Mouse (Mus musculus) neural tube, embryonic 11.5 days (tissue): ENCODE measurements around the gene Ppp1cc. TPM values are rescaled to one million over a fixed set of nuclear protein-coding genes. Genes with fewer than 3 reads are reported as not detected.

Experiments
- ATAC-seq: fragments of 200-750 bp; cut with Nextera tagmentation; 2 replicates; pipeline ENCODE4 v1.8.0; 2017; ENCODE audit warnings: moderate number of reproducible peaks, mild to moderate bottlenecking, moderate TSS enrichment, moderate library complexity; ENCODE audit not compliant: insufficient read depth, low FRiP score, low TSS enrichment
- DNase-seq: peaks from one replicate; pipeline ENCODE4 v3.0.0-alpha.2; 2015; ENCODE audit warnings: low spot score
- H3K27ac ChIP-seq: fragments of 300-500 bp; sonication (generic); 2 replicates; pipeline ENCODE4 v1.5.1; 2014; ENCODE audit warnings: low read depth, mild to moderate bottlenecking, low read length
- H3K27me3 ChIP-seq: fragments of 300-500 bp; sonication (generic); 2 replicates; pipeline ENCODE4 v1.6.1; 2014; ENCODE audit warnings: mild to moderate bottlenecking, low read length, mixed read lengths; ENCODE audit not compliant: control insufficient read depth, insufficient read depth
- H3K36me3 ChIP-seq: fragments of 300-500 bp; sonication (generic); 2 replicates; pipeline ENCODE4 v1.6.1; 2014; ENCODE audit warnings: mild to moderate bottlenecking, low read length, moderate library complexity, mixed read lengths; ENCODE audit not compliant: control insufficient read depth, insufficient read depth
- H3K4me1 ChIP-seq: fragments of 300-500 bp; sonication (generic); 2 replicates; pipeline ENCODE4 v1.6.1; 2014; ENCODE audit warnings: low read length, mixed read lengths; ENCODE audit not compliant: control insufficient read depth, insufficient read depth
- H3K4me2 ChIP-seq: fragments of 300-500 bp; sonication (generic); 2 replicates; pipeline ENCODE4 v1.6.1; 2014; ENCODE audit warnings: low read depth, mild to moderate bottlenecking, moderate library complexity
- H3K4me3 ChIP-seq: fragments of 300-500 bp; sonication (generic); 2 replicates; pipeline ENCODE4 v1.5.1; 2014; ENCODE audit warnings: low read depth, low read length
- H3K9ac ChIP-seq: fragments of 300-500 bp; sonication (generic); 2 replicates; pipeline ENCODE4 v1.6.1; 2014; ENCODE audit warnings: mild to moderate bottlenecking, low read length
- H3K9me3 ChIP-seq: fragments of 300-500 bp; sonication (generic); 2 replicates; pipeline ENCODE4 v1.6.1; 2016; ENCODE audit warnings: low read length; ENCODE audit not compliant: control insufficient read depth
- WGBS: fragments of 180-500 bp; shearing (Covaris S2); extraction: QIAGEN DNeasy Blood & Tissue Kit; methylation state at CpG from one replicate; pipeline ENCODE4 v1.1.7; 2014; 5-methylcytosine and 5-hydroxymethylcytosine counted together
- polyA plus RNA-seq: library from polyadenylated mRNA; unstranded; fragments of >200 nt; fragmentation: Nextera tagmentation; extraction: Ambion mirVana; gene quantifications from 2 replicates; pipeline ENCODE4 v1.2.1, GENCODE M21; 2014

Ppp1cc gene
- polyA plus RNA-seq, 1 experiment from 2014 or later, result 325 TPM

DNA sequence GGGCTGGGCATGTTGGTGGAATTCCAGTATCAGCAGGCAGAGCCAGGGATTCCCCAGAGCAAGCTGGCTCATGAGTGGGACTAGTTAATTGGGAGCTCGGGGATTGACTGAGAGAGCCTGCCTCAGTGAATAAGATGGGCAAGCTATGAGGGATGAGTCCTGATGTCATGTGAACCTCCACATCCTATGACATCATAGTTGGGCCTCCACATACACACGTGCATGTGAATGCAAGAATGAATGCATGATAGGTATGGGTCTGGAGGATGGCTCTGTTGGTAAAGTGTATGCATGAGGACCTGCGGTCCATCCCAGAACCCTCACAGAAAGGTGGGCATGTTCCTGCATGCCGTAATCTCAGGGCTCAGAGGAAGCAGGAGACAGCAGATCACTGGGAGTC is 63.0 kb downstream of the Ppp1cc start:
- ATAC-seq (no peak), DNase-seq (no peak)
- 92% methylated on average over 4 of the region's 4 CpGs for WGBS

GRCm38 (mm10) chr5:122224291-122224690 is 66.2 kb downstream of the Ppp1cc start:
- H3K36me3 ChIP-seq, result no peaks in the 10 kb centered on the region
- H3K4me2 ChIP-seq, result no peak overlapping the region
- WGBS, result 96% methylated on average over 2 of the region's 2 CpGs
- H3K4me3 ChIP-seq, result no peak overlapping the region
- no peaks in the 10 kb centered on the region for H3K4me1 ChIP-seq
- no peak overlapping the region for H3K9ac ChIP-seq
- no peak overlapping the region for H3K27ac ChIP-seq
- H3K9me3 ChIP-seq, result no peaks in the 10 kb centered on the region
- ATAC-seq, result no peak
- DNase-seq, result no peak
- H3K27me3 ChIP-seq, result no peaks in the 10 kb centered on the region

More for the DNA sequence above, 63.0 kb downstream of the Ppp1cc start:
- no peak overlapping the region for H3K27ac ChIP-seq
- H3K9me3 ChIP-seq, result no peaks in the 10 kb centered on the region
- H3K4me2 ChIP-seq, result no peak overlapping the region
- H3K27me3 ChIP-seq, result no peaks in the 10 kb centered on the region
- no peaks in the 10 kb centered on the region for H3K4me1 ChIP-seq
- H3K4me3 ChIP-seq, result no peak overlapping the region
- H3K36me3 ChIP-seq, result no peaks in the 10 kb centered on the region
- no peak overlapping the region for H3K9ac ChIP-seq

Other genes starting within 250 kb of the Ppp1cc start
- 12.7 and 16.2 TPM in 2 replicates for gene Cux2, start 108.2 kb upstream of the Ppp1cc start, polyA plus RNA-seq
- 9.2 and 13.7 TPM in 2 replicates for gene Myl2, start 57.3 kb upstream of the Ppp1cc start, polyA plus RNA-seq
- gene Ccdc63, start 17.5 kb upstream of the Ppp1cc start, polyA plus RNA-seq, result not detected in 2 replicates
- gene Hvcn1, start 48.5 kb downstream of the Ppp1cc start, polyA plus RNA-seq, result 5.6 and 6.0 TPM in 2 replicates
- 3.9 and 4.5 TPM in 2 replicates for gene Tctn1, start 106.2 kb downstream of the Ppp1cc start, polyA plus RNA-seq
- gene Pptc7, start 126.1 kb downstream of the Ppp1cc start, polyA plus RNA-seq, result 8.5 and 9.2 TPM in 2 replicates
- 6.9 and 9.3 TPM in 2 replicates for gene Rad9b, start 196.0 kb downstream of the Ppp1cc start, polyA plus RNA-seq
- 219 and 236 TPM in 2 replicates for gene Vps29, start 196.1 kb downstream of the Ppp1cc start, polyA plus RNA-seq
- gene Gpn3, start 213.6 kb downstream of the Ppp1cc start, polyA plus RNA-seq, result 68.4 and 71.2 TPM in 2 replicates
- 115 and 116 TPM in 2 replicates for gene Fam216a, start 214.1 kb downstream of the Ppp1cc start, polyA plus RNA-seq
- 65.8 and 67.4 TPM in 2 replicates for gene Arpc3, start 233.6 kb downstream of the Ppp1cc start, polyA plus RNA-seq